Mouse (Mus musculus): Measurements from ENCODE around the gene Retnla. TPM values are rescaled to one million over a fixed set of nuclear protein-coding genes. Genes with fewer than 3 reads are reported as not detected.
"Not testable (repeated sequence)": the region's sequence is repeated elsewhere in the genome, so short reads cannot be mapped to it uniquely, and the experiment has no call there.

Gene Retnla
- polyA plus RNA-seq, 1 experiment from 2014 or later = not detected

GRCm38 (mm10) chr16:48816695-48817094 is 25.7 kb upstream of the Retnla start, which contains the start of gene Retnlb:
TSS of gene Retnlb (plus strand) at chr16:48816856.
- ATAC-seq (replicated peaks; ENCODE audit: insufficient number of reproducible peaks, low FRiP score, low TSS enrichment, low read depth) = no peak
- no peak within 1 kb of the TSS for H3K4me3 ChIP-seq (ENCODE audit: low read depth, low read length)
- 95% methylated on average over 2 of the region's 2 CpGs for WGBS
- no peak within 1 kb of the TSS for H3K4me2 ChIP-seq (ENCODE audit: low read depth, low read length)
- H3K27me3 ChIP-seq (ENCODE audit: control insufficient read depth, insufficient read depth, low read length) = no peaks in the 10 kb centered on the region
- no peak for DNase-seq (ENCODE audit: low spot score)
- no peaks in the 10 kb centered on the region for H3K36me3 ChIP-seq (replicated peaks; ENCODE audit: control insufficient read depth, insufficient read depth, low read depth, low read length)
- no peaks in the 10 kb centered on the region for H3K4me1 ChIP-seq (ENCODE audit: control insufficient read depth, insufficient read depth, low read length)
- no peak within 1 kb of the TSS for H3K27ac ChIP-seq (replicated peaks; ENCODE audit: low read depth, low read length)
- no peaks in the 10 kb centered on the region for H3K9me3 ChIP-seq (replicated peaks; ENCODE audit: control insufficient read depth, low read length)
- no peak within 1 kb of the TSS for H3K9ac ChIP-seq (replicated peaks; ENCODE audit: low read length)

- Histone ChIP-seq H3K9ac (replicated peaks; ENCODE audit: low read length) (no peak overlapping the region), H3K4me3 (ENCODE audit: low read depth, low read length) (no peak overlapping the region), H3K27ac (replicated peaks; ENCODE audit: low read depth, low read length) (no peak overlapping the region), H3K4me2 (ENCODE audit: low read depth, low read length) (no peak overlapping the region), H3K4me1 (ENCODE audit: control insufficient read depth, insufficient read depth, low read length) (no peaks in the 10 kb centered on the region), H3K9me3 (replicated peaks; ENCODE audit: control insufficient read depth, low read length) (no peaks in the 10 kb centered on the region), H3K36me3 (replicated peaks; ENCODE audit: control insufficient read depth, insufficient read depth, low read depth, low read length) (no peaks in the 10 kb centered on the region), H3K27me3 (ENCODE audit: control insufficient read depth, insufficient read depth, low read length) (no peaks in the 10 kb centered on the region)
- 94% methylated on average over 6 of the region's 6 CpGs for WGBS
- ATAC-seq (replicated peaks; ENCODE audit: insufficient number of reproducible peaks, low FRiP score, low TSS enrichment, low read depth) (no peak), DNase-seq (ENCODE audit: low spot score) (no peak)
Observed at GRCm38 (mm10) chr16:48818524-48818923, 23.8 kb upstream of the Retnla start.

GRCm38 (mm10) chr16:48826474-48826873 is 15.9 kb upstream of the Retnla start:
- ATAC-seq (replicated peaks; ENCODE audit: insufficient number of reproducible peaks, low FRiP score, low TSS enrichment, low read depth) (no peak), DNase-seq (ENCODE audit: low spot score) (no peak)
- no peak overlapping the region for H3K9ac ChIP-seq (replicated peaks; ENCODE audit: low read length)
- no peak overlapping the region for H3K27ac ChIP-seq (replicated peaks; ENCODE audit: low read depth, low read length)
- H3K4me1 ChIP-seq (ENCODE audit: control insufficient read depth, insufficient read depth, low read length) = no peaks in the 10 kb centered on the region
- no peak overlapping the region for H3K4me2 ChIP-seq (ENCODE audit: low read depth, low read length)
- H3K9me3 ChIP-seq (replicated peaks; ENCODE audit: control insufficient read depth, low read length) = no peaks in the 10 kb centered on the region
- no peak overlapping the region for H3K4me3 ChIP-seq (ENCODE audit: low read depth, low read length)
- no peaks in the 10 kb centered on the region for H3K36me3 ChIP-seq (replicated peaks; ENCODE audit: control insufficient read depth, insufficient read depth, low read depth, low read length)
- WGBS = 84% methylated on average over 3 of the region's 3 CpGs
- H3K27me3 ChIP-seq (ENCODE audit: control insufficient read depth, insufficient read depth, low read length) = no peaks in the 10 kb centered on the region

- H3K27ac ChIP-seq (replicated peaks; ENCODE audit: low read depth, low read length) = no peak overlapping the region
- ATAC-seq (replicated peaks; ENCODE audit: insufficient number of reproducible peaks, low FRiP score, low TSS enrichment, low read depth) = no peak
- H3K36me3 ChIP-seq (replicated peaks; ENCODE audit: control insufficient read depth, insufficient read depth, low read depth, low read length) = no peaks in the 10 kb centered on the region
Observed at GRCm38 (mm10) chr16:48827625-48828024, 14.7 kb upstream of the Retnla start.

GRCm38 (mm10) chr16:48829060-48829459 is 13.3 kb upstream of the Retnla start:
- DNase-seq (ENCODE audit: low spot score) (no peak), ATAC-seq (replicated peaks; ENCODE audit: insufficient number of reproducible peaks, low FRiP score, low TSS enrichment, low read depth) (no peak)
- Histone ChIP-seq H3K9me3 (replicated peaks; ENCODE audit: control insufficient read depth, low read length) (no peaks in the 10 kb centered on the region), H3K4me1 (ENCODE audit: control insufficient read depth, insufficient read depth, low read length) (no peaks in the 10 kb centered on the region), H3K4me2 (ENCODE audit: low read depth, low read length) (no peak overlapping the region), H3K27me3 (ENCODE audit: control insufficient read depth, insufficient read depth, low read length) (no peaks in the 10 kb centered on the region), H3K4me3 (ENCODE audit: low read depth, low read length) (no peak overlapping the region), H3K27ac (replicated peaks; ENCODE audit: low read depth, low read length) (no peak overlapping the region), H3K9ac (replicated peaks; ENCODE audit: low read length) (no peak overlapping the region), H3K36me3 (replicated peaks; ENCODE audit: control insufficient read depth, insufficient read depth, low read depth, low read length) (no peaks in the 10 kb centered on the region)
- WGBS = 84% methylated on average over 4 of the region's 4 CpGs

More at GRCm38 (mm10) chr16:48827625-48828024, 14.7 kb upstream of the Retnla start:
- H3K4me1 ChIP-seq (ENCODE audit: control insufficient read depth, insufficient read depth, low read length) = no peaks in the 10 kb centered on the region
- no peak overlapping the region for H3K4me2 ChIP-seq (ENCODE audit: low read depth, low read length)
- no peaks in the 10 kb centered on the region for H3K9me3 ChIP-seq (replicated peaks; ENCODE audit: control insufficient read depth, low read length)
- H3K27me3 ChIP-seq (ENCODE audit: control insufficient read depth, insufficient read depth, low read length) = no peaks in the 10 kb centered on the region
- DNase-seq (ENCODE audit: low spot score) = no peak
- no peak overlapping the region for H3K9ac ChIP-seq (replicated peaks; ENCODE audit: low read length)
- no peak overlapping the region for H3K4me3 ChIP-seq (ENCODE audit: low read depth, low read length)
- 63% methylated on average over 1 of the region's 1 CpGs for WGBS

GRCm38 (mm10) chr16:48832055-48832454 is 10.3 kb upstream of the Retnla start:
- Histone ChIP-seq H3K27ac (replicated peaks; ENCODE audit: low read depth, low read length) (no peak overlapping the region), H3K36me3 (replicated peaks; ENCODE audit: control insufficient read depth, insufficient read depth, low read depth, low read length) (no peaks in the 10 kb centered on the region), H3K27me3 (ENCODE audit: control insufficient read depth, insufficient read depth, low read length) (no peaks in the 10 kb centered on the region), H3K9ac (replicated peaks; ENCODE audit: low read length) (no peak overlapping the region), H3K4me3 (ENCODE audit: low read depth, low read length) (no peak overlapping the region), H3K9me3 (replicated peaks; ENCODE audit: control insufficient read depth, low read length) (no peaks in the 10 kb centered on the region), H3K4me1 (ENCODE audit: control insufficient read depth, insufficient read depth, low read length) (no peaks in the 10 kb centered on the region), H3K4me2 (ENCODE audit: low read depth, low read length) (no peak overlapping the region)
- ATAC-seq (replicated peaks; ENCODE audit: insufficient number of reproducible peaks, low FRiP score, low TSS enrichment, low read depth) (no peak), DNase-seq (ENCODE audit: low spot score) (no peak)
- WGBS = 90% methylated on average over 7 of the region's 8 CpGs

GRCm38 (mm10) chr16:48833626-48834025 is 8.7 kb upstream of the Retnla start:
- H3K9me3 ChIP-seq (replicated peaks; ENCODE audit: control insufficient read depth, low read length); H3K4me2 ChIP-seq (ENCODE audit: low read depth, low read length); H3K27ac ChIP-seq (replicated peaks; ENCODE audit: low read depth, low read length); H3K27me3 ChIP-seq (ENCODE audit: control insufficient read depth, insufficient read depth, low read length); ATAC-seq (replicated peaks; ENCODE audit: insufficient number of reproducible peaks, low FRiP score, low TSS enrichment, low read depth); H3K9ac ChIP-seq (replicated peaks; ENCODE audit: low read length); H3K4me1 ChIP-seq (ENCODE audit: control insufficient read depth, insufficient read depth, low read length); H3K36me3 ChIP-seq (replicated peaks; ENCODE audit: control insufficient read depth, insufficient read depth, low read depth, low read length); H3K4me3 ChIP-seq (ENCODE audit: low read depth, low read length); DNase-seq (ENCODE audit: low spot score): not testable (repeated sequence)
- 67% methylated on average over 1 of the region's 1 CpGs for WGBS

GRCm38 (mm10) chr16:48843671-48844386 is 1.5 kb downstream of the Retnla start:
- no peak overlapping the region for H3K4me3 ChIP-seq (ENCODE audit: low read depth, low read length)
- H3K27me3 ChIP-seq (ENCODE audit: control insufficient read depth, insufficient read depth, low read length) = no peaks in the 10 kb centered on the region
- WGBS = 89% methylated on average over 4 of the region's 4 CpGs
- no peak overlapping the region for H3K4me2 ChIP-seq (ENCODE audit: low read depth, low read length)
- DNase-seq (ENCODE audit: low spot score) (no peak), ATAC-seq (replicated peaks; ENCODE audit: insufficient number of reproducible peaks, low FRiP score, low TSS enrichment, low read depth) (no peak)
- no peak overlapping the region for H3K9ac ChIP-seq (replicated peaks; ENCODE audit: low read length)
- no peaks in the 10 kb centered on the region for H3K4me1 ChIP-seq (ENCODE audit: control insufficient read depth, insufficient read depth, low read length)
- H3K36me3 ChIP-seq (replicated peaks; ENCODE audit: control insufficient read depth, insufficient read depth, low read depth, low read length) = no peaks in the 10 kb centered on the region
- no peaks in the 10 kb centered on the region for H3K9me3 ChIP-seq (replicated peaks; ENCODE audit: control insufficient read depth, low read length)
- no peak overlapping the region for H3K27ac ChIP-seq (replicated peaks; ENCODE audit: low read depth, low read length)

All from embryonic facial prominence, embryonic 11.5 days (tissue).